Mouse (Mus musculus) B cell, adult 67 days (primary cell): ENCODE measurements around the gene Olfr147. TPM values are rescaled to one million over a fixed set of nuclear protein-coding genes. Genes with fewer than 3 reads are reported as not detected.

Experiments
- total RNA-seq, 2 experiments: library from RNA; stranded (reverse); gene quantifications; 4 replicates each; pipeline ENCODE4 v1.2.4; 2023

The Olfr147 gene
- total RNA-seq = not detected

DNA sequence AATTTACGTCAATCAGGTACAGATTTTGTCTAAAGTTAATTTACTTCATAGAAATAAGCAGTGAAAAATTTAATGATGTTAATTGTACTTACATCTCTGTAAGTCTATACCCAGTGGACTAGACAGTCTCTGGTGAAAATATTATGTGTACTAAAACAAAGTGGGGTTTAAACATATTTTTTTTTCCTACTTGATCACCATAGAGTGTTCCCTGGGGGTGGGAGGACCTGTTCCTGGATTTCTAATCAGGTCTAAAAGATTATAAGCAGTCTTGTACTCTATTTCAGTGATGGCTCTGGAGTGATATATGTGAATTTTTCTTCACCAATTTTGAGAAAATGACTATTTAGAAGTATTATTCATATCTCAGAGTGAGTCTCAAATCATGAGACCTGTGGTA lies at the start of gene Olfr147:
TSS of gene Olfr147 (plus strand) at position 301 of the 400 bp plus-strand sequence.

DNA sequence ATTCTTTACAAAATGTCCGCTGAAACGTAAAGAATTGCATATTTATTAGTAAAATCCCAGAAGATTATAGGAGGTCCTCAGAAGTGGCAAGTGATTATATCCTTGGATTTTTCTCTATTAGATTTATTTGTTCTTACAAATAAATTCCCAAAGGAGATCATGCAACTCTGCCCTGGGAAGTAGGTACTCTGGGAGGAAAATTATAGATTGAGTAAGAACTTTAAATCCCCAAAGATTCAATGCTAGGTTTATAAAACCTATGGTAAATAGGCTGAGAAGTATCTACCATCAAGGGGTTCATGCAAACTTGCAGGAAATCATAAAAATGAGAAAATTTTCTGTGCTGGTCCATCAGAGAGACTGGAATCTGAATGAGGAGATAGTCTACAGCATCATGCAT lies 34.9 kb upstream of the Olfr147 start, which contains the start of gene Olfr250:
TSS of gene Olfr250 (plus strand) at position 301 of the 400 bp plus-strand sequence.

DNA sequence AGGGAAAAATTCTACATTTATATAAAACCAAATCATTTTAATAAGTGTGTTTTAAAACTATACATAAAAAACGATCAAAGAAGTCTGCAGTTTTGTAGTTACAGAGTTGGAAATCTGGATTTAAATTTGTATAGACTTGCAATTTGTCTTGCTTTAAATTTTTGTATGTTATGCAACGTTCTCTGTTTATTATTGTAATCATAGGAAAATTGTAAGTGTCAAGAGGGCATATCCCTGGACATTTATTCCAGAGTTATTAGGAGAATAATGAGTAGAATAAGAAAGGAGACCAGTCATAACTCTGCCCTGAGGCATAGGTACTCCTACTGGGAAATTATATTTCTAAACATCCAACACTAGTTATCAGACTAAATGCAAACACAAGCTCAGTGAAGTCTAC lies 24.7 kb upstream of the Olfr147 start, which contains the start of gene Olfr251:
TSS of gene Olfr251 (plus strand) at position 301 of the 400 bp plus-strand sequence.

DNA sequence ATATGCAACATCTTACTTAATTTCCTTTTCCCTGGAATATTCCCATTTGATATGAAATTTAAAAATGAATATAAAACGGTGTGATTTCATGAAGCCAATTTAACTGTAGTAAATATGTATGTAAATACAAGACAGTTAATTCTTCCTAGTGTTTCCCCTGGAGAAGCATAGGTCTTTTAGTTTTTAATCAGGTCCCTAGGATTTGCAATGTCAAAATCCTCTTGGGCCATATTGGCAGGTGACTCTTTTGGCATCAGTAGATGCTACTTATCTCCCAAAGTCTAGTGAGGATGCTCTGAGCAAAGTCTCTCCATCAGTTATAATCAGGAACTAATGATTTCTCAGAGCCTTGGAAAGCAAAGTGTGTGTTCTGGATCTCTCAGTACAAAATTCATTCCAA lies 27.7 kb downstream of the Olfr147 start, which contains the start of gene Olfr901:
TSS of gene Olfr901 (plus strand) at position 301 of the 400 bp plus-strand sequence.

DNA sequence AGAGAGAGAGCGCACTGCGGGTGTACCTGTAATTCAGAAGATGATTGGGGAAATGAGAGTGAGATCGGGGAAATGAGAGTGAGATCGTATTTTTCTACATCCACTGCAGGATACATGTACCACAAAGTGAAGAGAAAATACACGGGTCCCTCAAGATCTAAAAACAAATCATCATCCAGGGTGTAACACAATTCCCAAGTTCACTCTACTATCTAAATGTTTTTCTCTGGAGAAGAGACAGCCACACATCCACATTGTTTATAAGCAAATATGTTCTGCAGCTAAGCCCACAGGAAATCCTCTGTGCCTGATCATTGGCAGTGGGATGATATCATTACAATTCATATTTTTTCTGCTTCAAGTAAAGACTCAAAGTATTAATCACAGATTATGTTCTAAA lies 45.9 kb downstream of the Olfr147 start, which contains the start of gene Olfr902:
TSS of gene Olfr902 (plus strand) at position 301 of the 400 bp plus-strand sequence.

Other genes with a start within 250 kb of the Olfr147 start
- not detected for gene Olfr891, start 220.9 kb upstream of the Olfr147 start, total RNA-seq
- not detected for gene Olfr893, start 193.3 kb upstream of the Olfr147 start, total RNA-seq
- not detected for gene Olfr894, start 183.6 kb upstream of the Olfr147 start, total RNA-seq
- not detected for gene Olfr143, start 148.9 kb upstream of the Olfr147 start, total RNA-seq
- gene Olfr895, start 133.8 kb upstream of the Olfr147 start, total RNA-seq = not detected
- gene Olfr896-ps1, start 110.6 kb upstream of the Olfr147 start, total RNA-seq = not detected
- gene Olfr25, start 72.6 kb upstream of the Olfr147 start, total RNA-seq = not detected
- gene Olfr898, start 53.3 kb upstream of the Olfr147 start, total RNA-seq = not detected
- gene Olfr250, start 34.8 kb upstream of the Olfr147 start, total RNA-seq = not detected
- gene Olfr251, start 24.6 kb upstream of the Olfr147 start, total RNA-seq = not detected
- not detected for gene Olfr901, start 27.8 kb downstream of the Olfr147 start, total RNA-seq
- gene Olfr902, start 46.0 kb downstream of the Olfr147 start, total RNA-seq = not detected
- not detected for gene Olfr904, start 61.4 kb downstream of the Olfr147 start, total RNA-seq
- gene Olfr905, start 69.4 kb downstream of the Olfr147 start, total RNA-seq = not detected
- not detected for gene Olfr906, start 85.4 kb downstream of the Olfr147 start, total RNA-seq
- gene Olfr907, start 94.1 kb downstream of the Olfr147 start, total RNA-seq = not detected
- gene Olfr911-ps1, start 119.9 kb downstream of the Olfr147 start, total RNA-seq = not detected
- not detected for gene Olfr910, start 136.2 kb downstream of the Olfr147 start, total RNA-seq
- not detected for gene Olfr912, start 178.5 kb downstream of the Olfr147 start, total RNA-seq
- gene Olfr913, start 191.1 kb downstream of the Olfr147 start, total RNA-seq = not detected
- not detected for gene Olfr914, start 203.4 kb downstream of the Olfr147 start, total RNA-seq